Mouse (Mus musculus) forebrain, embryonic 11.5 days (tissue): ENCODE measurements around the gene Gm12184. TPM values are rescaled to one million over a fixed set of nuclear protein-coding genes. Genes with fewer than 3 reads are reported as not detected.

Experiments
- ATAC-seq: fragments of 200-750 bp; cut with Nextera tagmentation; replicated peaks from 2 replicates; pipeline ENCODE4 v1.8.0; 2017; ENCODE audit warnings: moderate TSS enrichment; ENCODE audit not compliant: low FRiP score
- DNase-seq: peaks from one replicate; pipeline ENCODE4 v3.0.0-alpha.2; 2017; ENCODE audit warnings: low spot score
- H3K27ac ChIP-seq: fragments of 300-500 bp; sonication (generic); 2 replicates; pipeline ENCODE4 v1.5.1; 2014; ENCODE audit warnings: low read depth, low read length
- H3K27me3 ChIP-seq: fragments of 300-500 bp; sonication (generic); 2 replicates; pipeline ENCODE4 v1.6.1; 2014; ENCODE audit warnings: mild to moderate bottlenecking, low read length, mixed read lengths; ENCODE audit not compliant: control insufficient read depth, insufficient read depth
- H3K36me3 ChIP-seq: fragments of 300-500 bp; sonication (generic); 2 replicates; pipeline ENCODE4 v1.6.1; 2014; ENCODE audit warnings: mild to moderate bottlenecking, low read length, moderate library complexity, mixed read lengths; ENCODE audit not compliant: control insufficient read depth, insufficient read depth
- H3K4me1 ChIP-seq: fragments of 300-500 bp; sonication (generic); replicated peaks from 2 replicates; pipeline ENCODE4 v1.6.1; 2014; ENCODE audit warnings: low read length, mixed read lengths; ENCODE audit not compliant: control insufficient read depth, insufficient read depth
- H3K4me2 ChIP-seq: fragments of 300-500 bp; sonication (generic); 2 replicates; pipeline ENCODE4 v1.6.1; 2014; ENCODE audit warnings: low read depth, mild to moderate bottlenecking, low read length, moderate library complexity, mixed read lengths; ENCODE audit not compliant: severe bottlenecking
- H3K4me3 ChIP-seq: fragments of 300-500 bp; sonication (generic); 2 replicates; pipeline ENCODE4 v1.5.1; 2014; ENCODE audit warnings: low read depth, low read length
- H3K9ac ChIP-seq: fragments of 300-500 bp; sonication (generic); 2 replicates; pipeline ENCODE4 v1.6.1; 2014; ENCODE audit warnings: low read length
- H3K9me3 ChIP-seq: fragments of 300-500 bp; sonication (generic); 2 replicates; pipeline ENCODE4 v1.6.1; 2016; ENCODE audit warnings: low read length, mixed read lengths; ENCODE audit not compliant: control insufficient read depth
- WGBS: fragments of 180-500 bp; shearing (Covaris S2); extraction: QIAGEN DNeasy Blood & Tissue Kit; methylation state at CpG from one replicate; pipeline ENCODE4 v1.1.7; 2014; 5-methylcytosine and 5-hydroxymethylcytosine counted together
- polyA plus RNA-seq: library from polyadenylated mRNA; unstranded; fragments of >200 nt; fragmentation: Nextera tagmentation; extraction: Ambion mirVana; gene quantifications from 2 replicates; pipeline ENCODE4 v1.2.1, GENCODE M21; 2014

Gm12184 gene
- polyA plus RNA-seq, 1 experiment from 2014 or later = 12.7 TPM

GRCm38 (mm10) chr11:48842378-48842792 lies 15.9 kb upstream of the Gm12184 start:
- WGBS = 85% methylated on average over 4 of the region's 4 CpGs
- Histone ChIP-seq H3K36me3 (no peaks in the 10 kb centered on the region), H3K27ac (no peak overlapping the region), H3K4me3 (no peak overlapping the region), H3K9ac (no peak overlapping the region), H3K4me2 (no peak overlapping the region), H3K4me1 (no peaks in the 10 kb centered on the region; the same call in 1 of the 2 replicates), H3K27me3 (no peaks in the 10 kb centered on the region), H3K9me3 (no peaks in the 10 kb centered on the region)
- no peak for ATAC-seq
- DNase-seq = no peak

DNA sequence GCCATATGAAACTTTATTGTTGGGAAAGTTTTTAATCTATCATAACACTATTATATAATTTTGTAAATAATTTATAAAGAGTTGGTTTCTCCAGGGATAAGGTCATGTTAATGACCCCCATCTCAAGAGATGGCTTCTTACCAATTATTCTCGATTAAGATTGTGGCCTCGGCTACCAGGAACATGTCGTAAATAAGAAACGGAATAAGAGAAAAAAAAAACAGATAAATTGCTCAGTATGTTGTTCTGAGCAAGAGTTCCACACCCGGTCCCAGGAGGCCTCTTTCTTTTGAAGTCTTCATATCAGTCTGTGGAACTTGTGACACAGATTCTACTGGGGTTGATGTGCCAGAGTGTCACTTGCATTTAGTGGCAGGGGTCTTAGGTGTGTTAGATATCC lies 14.8 kb upstream of the Gm12184 start:
- Histone ChIP-seq H3K27me3 (peaks cover 6% of the 10 kb centered on the region; the same call in 1 of the 2 replicates), H3K36me3 (no peaks in the 10 kb centered on the region), H3K9ac (no peak overlapping the region), H3K27ac (no peak overlapping the region), H3K9me3 (no peaks in the 10 kb centered on the region), H3K4me1 (peaks cover 2% of the 10 kb centered on the region; the same call in 1 of the 2 replicates), H3K4me3 (no peak overlapping the region), H3K4me2 (no peak overlapping the region)
- ATAC-seq (no peak), DNase-seq (no peak)
- 91% methylated on average over 5 of the region's 5 CpGs for whole genome bisulfite sequencing

DNA sequence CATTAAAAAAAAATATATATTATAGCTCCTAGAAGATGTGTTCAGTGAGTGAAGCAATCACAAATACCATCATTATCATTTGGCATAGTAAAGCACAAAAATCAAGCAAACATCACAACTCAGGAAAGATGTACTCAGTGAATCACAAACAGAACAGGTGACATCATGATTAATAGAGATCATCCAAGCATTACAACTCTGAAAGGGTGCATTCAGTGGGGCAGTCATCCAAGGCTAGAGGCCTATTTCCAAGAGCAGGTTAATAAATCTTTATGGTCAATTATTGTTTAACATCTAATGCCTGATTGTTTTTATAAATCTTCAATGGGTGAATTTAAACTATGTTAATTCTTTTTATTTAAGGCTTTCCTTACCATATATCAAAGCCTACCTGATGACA lies 14.3 kb upstream of the Gm12184 start:
- ATAC-seq (no peak), DNase-seq (no peak)
- no peak overlapping the region for H3K27ac ChIP-seq
- H3K36me3 ChIP-seq = no peaks in the 10 kb centered on the region
- peaks cover 6% of the 10 kb centered on the region; the same call in 1 of the 2 replicates for H3K27me3 ChIP-seq
- H3K4me1 ChIP-seq = peaks cover 2% of the 10 kb centered on the region; the same call in 1 of the 2 replicates
- no peak overlapping the region for H3K4me2 ChIP-seq
- H3K4me3 ChIP-seq = no peak overlapping the region
- no peaks in the 10 kb centered on the region for H3K9me3 ChIP-seq
- H3K9ac ChIP-seq = no peak overlapping the region

- DNase-seq (no peak), ATAC-seq (no peak)
- Histone ChIP-seq H3K4me2 (peak overlapping the region; percentile 77; the same call in 1 of the 2 replicates), H3K9me3 (no peaks in the 10 kb centered on the region), H3K27me3 (peaks cover 6% of the 10 kb centered on the region; the same call in 1 of the 2 replicates), H3K4me3 (peak overlapping the region; percentile 75), H3K4me1 (peaks cover 2% of the 10 kb centered on the region; the same call in 1 of the 2 replicates), H3K27ac (no peak overlapping the region), H3K36me3 (no peaks in the 10 kb centered on the region), H3K9ac (no peak overlapping the region)
- 71% methylated on average over 10 of the region's 10 CpGs for WGBS
Observed at GRCm38 (mm10) chr11:48838879-48839680, 12.6 kb upstream of the Gm12184 start.

DNA sequence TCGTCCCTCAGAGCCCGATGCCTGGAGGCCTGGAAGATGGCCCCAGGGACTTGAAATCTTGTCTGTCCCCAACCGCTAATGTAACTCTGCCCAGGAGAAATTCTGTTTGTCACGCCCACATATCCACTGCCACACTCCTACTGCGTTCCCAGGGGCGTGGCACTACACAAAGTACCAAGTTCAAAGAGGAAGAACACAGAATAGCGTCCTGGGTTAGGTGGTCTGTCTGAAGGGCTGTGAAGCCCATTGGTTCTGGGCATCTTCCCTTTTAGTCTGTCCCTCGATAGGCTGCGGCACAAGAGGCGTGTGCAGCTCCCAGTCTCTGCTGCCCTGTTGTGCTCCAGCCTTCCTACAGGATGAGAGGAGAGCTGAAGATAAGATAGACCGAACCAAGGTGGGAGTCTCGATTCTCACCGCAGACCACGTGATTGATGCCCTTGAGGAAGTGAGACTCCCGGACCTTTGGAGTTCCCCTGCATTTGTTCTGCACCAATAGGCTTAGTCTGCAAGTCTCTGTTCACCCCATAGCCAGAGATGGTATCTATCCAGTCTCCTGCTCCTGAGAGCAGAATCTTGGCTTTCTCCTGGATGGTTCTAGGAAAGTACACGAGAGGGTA lies 11.8 kb upstream of the Gm12184 start:
- H3K9ac ChIP-seq = peak overlapping the region; percentile 70; the same call in 1 of the 2 replicates
- 3% methylated on average over 16 of the region's 16 CpGs for WGBS
- H3K4me3 ChIP-seq = peak overlapping the region; percentile 75
- H3K36me3 ChIP-seq = no peaks in the 10 kb centered on the region
- H3K4me2 ChIP-seq = peak overlapping the region; percentile 77
- ATAC-seq (0 out of 2 replicates have a peak, but pooled peaks have one; percentile 10), DNase-seq (no peak)
- H3K27ac ChIP-seq = no peak overlapping the region
- H3K4me1 ChIP-seq = peaks cover 2% of the 10 kb centered on the region; the same call in 1 of the 2 replicates
- no peaks in the 10 kb centered on the region for H3K9me3 ChIP-seq
- peaks cover 6% of the 10 kb centered on the region; the same call in 1 of the 2 replicates for H3K27me3 ChIP-seq

- peak; percentile 34 for ATAC-seq
- peak overlapping the region; percentile 75 for H3K4me3 ChIP-seq
- under 1% methylated on average over 77 of the region's 77 CpGs for WGBS
- peak overlapping the region; percentile 77 for H3K4me2 ChIP-seq
- no peaks in the 10 kb centered on the region for H3K9me3 ChIP-seq
- peak overlapping the region; percentile 70 for H3K9ac ChIP-seq
- H3K27me3 ChIP-seq = peaks cover 6% of the 10 kb centered on the region; the same call in 1 of the 2 replicates
- peaks cover 2% of the 10 kb centered on the region; the same call in 1 of the 2 replicates for H3K4me1 ChIP-seq
- no peaks in the 10 kb centered on the region for H3K36me3 ChIP-seq
- H3K27ac ChIP-seq = no peak overlapping the region
- peak; percentile 78 for DNase-seq
Observed at GRCm38 (mm10) chr11:48837310-48838180, 11.1 kb upstream of the Gm12184 start.

DNA sequence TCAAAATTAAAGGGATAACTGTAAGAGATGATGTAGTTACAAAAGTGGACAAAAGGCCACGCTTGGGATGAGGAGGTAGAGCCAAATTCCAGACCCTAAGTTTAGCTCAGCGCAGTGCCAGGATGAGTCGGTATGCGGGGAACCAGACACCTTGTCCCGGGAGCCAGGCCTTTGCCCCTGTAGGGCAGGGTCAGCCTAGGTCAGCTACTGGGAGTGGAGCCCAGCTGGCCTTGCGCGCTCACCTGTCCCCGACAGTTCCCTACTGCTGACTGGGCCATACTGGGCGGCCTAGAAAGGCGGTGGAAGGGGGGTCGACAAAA lies 10.5 kb upstream of the Gm12184 start:
- H3K4me3 ChIP-seq = peak overlapping the region; percentile 75
- WGBS = 7% methylated on average over 11 of the region's 11 CpGs
- ATAC-seq = no peak
- H3K4me2 ChIP-seq = peak overlapping the region; percentile 77
- H3K27ac ChIP-seq = no peak overlapping the region
- H3K9ac ChIP-seq = peak overlapping the region; percentile 70
- no peaks in the 10 kb centered on the region for H3K9me3 ChIP-seq
- H3K27me3 ChIP-seq = peaks cover 6% of the 10 kb centered on the region; the same call in 1 of the 2 replicates
- DNase-seq = no peak
- H3K4me1 ChIP-seq = peaks cover 2% of the 10 kb centered on the region; the same call in 1 of the 2 replicates
- H3K36me3 ChIP-seq = no peaks in the 10 kb centered on the region

DNA sequence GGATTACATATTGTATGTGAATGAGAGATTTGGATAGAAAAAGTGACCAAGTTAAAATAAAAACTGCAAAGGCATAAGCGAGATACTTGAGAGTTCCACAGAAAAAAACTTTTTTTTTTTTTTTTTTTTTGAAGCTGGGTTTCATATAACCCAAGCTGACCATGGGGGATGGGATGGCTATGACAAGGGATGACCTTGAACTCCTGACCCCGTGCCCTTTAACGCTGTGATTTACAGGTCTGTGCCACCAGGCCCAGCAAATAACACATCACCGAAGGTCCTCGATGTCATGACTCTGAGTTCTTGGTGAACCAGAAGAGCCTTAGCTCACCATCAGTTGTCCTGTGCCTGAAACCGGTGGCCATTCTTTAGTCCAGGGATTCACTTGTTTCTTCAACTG lies 9.5 kb upstream of the Gm12184 start:
- Histone ChIP-seq H3K9ac (no peak overlapping the region), H3K4me3 (no peak overlapping the region), H3K27ac (no peak overlapping the region), H3K36me3 (no peaks in the 10 kb centered on the region), H3K4me2 (no peak overlapping the region), H3K9me3 (no peaks in the 10 kb centered on the region), H3K4me1 (peaks cover 2% of the 10 kb centered on the region; the same call in 1 of the 2 replicates), H3K27me3 (peaks cover 6% of the 10 kb centered on the region; the same call in 1 of the 2 replicates)
- WGBS = 81% methylated on average over 6 of the region's 6 CpGs
- ATAC-seq (no peak), DNase-seq (no peak)
